Mouse (Mus musculus) lung, adult 2 months (tissue): Measurements from ENCODE around the gene Med22.

Source experiments
- CTCF ChIP-seq: fragments of 200-500 bp; IDR thresholded peaks from 2 replicates; pipeline ENCODE4 v1.5.1; 2011; ENCODE audit warnings: mild to moderate bottlenecking, low read length, control low read depth; ENCODE audit not compliant: insufficient read depth
- POLR2A ChIP-seq: fragments of 200-500 bp; IDR thresholded peaks from 2 replicates; pipeline ENCODE4 v1.6.1; 2011; ENCODE audit warnings: low read depth, mild to moderate bottlenecking, control low read depth, low read length, borderline replicate concordance; ENCODE audit errors: extremely low read depth

DNA sequence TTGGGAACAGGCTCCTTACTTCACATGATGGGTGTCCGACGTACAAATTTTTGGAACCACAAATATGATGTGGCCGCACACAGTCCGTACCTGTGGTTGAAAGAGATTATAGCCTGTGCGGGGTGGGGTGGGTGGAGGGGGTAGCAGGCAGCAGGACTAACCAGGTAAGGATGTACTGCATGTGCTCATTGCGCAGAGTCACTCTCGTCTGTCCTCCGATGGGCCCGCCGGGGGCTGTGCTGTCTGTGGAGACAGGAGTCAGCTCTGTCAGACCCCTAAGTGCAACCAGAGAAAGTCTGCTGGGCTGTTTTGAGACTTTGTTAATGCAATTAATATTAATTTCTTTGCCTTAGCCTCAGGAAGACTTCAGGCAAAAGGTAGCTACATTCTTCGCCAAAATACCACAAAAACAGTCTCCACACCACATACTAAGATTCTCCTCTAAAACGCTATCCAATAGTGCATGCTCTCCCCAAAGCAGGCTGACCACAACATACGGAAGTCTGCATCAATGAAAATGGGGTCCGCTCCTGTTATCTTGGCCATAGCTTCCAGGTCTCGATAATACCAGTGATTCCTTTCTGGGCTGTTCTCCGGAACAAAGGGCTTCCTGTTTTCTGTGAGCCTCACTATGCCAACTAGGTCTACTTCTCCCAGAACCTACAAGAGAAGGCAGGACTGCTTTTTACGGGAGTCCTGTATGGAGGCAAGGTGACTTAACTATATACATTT is 3.1 kb upstream of the Med22 start:
- TF ChIP-seq CTCF (no peak), POLR2A (no peak)
